Mouse (Mus musculus) cerebellum, postnatal 36 days (tissue): ENCODE results near the gene Nubpl.

Source experiments
- DNase-seq, 2 experiments: peaks; one replicate each; pipeline ENCODE4 v3.0.0; 2021 to 2022; ENCODE audit warnings: mixed read lengths in 2 of 2

Gene Nubpl

DNA sequence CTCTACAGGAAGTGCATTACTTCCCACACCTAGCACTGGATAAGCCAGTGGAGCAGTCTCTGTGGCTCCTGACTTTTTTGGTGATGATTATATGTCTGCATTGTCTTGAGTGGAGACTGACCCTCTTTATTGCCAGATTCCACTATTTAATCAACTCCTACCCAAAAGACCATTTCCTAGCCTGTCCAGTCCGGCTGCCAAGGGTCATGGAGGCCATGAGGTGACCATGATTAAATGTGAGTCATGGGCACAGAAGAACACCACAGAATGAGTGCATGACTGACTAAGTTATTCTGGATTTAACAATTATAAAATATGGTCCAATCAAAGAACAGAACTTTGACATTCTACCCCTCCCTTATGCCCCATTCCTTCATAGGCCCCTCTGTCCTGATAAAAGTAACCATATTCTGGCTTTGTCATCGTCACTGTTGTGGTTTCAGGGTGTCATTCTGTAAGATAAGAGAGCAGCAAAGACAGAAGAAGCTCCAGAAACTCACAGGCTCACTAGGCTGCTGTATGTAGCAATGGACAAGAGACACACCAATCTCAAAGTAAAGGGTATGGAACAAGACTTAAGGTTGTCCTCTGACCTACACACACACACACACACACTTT is 240.7 kb downstream of the Nubpl start:
- DNase-seq = no peak

DNA sequence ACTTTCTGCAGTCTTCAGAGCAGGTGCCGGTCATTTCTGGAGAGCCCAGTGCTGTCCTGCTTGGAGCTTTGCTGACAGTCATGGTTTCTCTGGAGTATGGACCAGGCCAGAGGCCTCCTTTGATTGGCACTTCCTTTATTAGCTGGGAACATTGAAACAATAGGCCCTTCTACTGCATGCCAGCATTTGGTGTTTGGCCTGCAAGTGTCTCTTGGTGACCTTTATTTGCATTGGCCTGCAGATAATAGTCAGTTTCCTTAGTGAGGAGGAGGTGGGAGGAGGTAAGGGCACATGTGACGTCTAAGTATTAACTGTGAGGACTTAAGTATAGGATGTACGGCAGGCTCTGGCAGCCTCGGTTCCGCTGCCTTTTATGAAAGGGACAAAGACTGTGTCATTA is 249.1 kb downstream of the Nubpl start:
- no peak for DNase-seq

DNA sequence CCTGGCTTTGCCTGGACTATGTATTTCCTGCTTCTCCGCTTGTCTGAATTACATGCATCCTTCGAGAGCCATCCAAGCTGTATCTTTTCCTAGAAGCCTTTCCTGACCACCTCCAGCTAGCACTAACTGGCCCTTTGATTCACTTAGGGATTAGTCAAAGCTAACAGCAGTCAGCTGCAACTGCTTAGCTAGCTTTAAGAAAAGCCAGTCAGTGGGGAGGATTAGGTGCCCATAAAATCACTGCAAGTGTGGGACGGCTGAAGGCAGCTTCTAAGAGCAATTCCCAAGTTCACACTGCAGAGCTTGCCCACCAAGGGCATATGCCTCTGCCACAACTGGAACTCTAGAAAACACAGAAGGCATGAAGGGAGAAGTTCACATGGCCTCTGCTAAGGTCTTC is 252.7 kb downstream of the Nubpl start:
- no peak for DNase-seq

DNA sequence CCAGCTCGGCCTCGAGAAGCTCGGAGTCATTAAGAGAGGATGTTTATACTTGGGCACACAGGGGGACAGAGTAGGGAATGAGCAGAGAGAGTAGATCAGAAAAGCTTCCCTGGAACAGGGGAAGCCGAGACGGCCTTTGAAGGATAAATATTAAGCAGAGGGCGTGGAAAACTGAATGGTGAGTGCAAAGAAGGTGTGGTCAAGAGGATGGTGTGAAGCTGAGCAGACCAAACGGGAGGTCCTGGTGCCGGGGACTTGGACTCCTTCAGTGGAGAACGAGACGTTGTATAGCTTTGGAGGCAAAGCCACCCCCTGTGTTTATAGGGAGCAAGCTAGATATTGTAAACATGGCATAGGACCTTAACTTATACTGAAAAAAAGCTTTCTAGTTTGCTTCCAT is 261.9 kb downstream of the Nubpl start:
- no peak for DNase-seq

DNA sequence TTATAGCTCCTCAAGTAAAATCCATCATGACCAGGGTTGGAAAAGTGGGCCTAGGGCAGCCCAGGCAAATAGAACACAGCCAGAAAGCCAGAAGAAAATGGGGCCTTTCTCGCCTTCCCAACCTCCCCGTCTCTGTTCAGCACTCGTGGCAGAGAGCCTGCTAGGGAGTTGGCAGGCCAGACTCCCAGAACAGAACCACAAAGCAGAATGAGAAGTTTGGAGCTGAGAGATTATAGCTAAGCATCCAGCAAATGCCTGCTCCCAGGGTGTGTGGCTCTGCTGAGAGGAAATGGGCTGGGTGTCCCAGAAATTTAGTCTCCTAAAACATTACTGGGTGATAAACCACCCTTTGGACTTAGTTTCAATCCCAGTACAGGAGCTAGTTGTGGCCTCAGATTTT is 262.6 kb downstream of the Nubpl start:
- DNase-seq = no peak

DNA sequence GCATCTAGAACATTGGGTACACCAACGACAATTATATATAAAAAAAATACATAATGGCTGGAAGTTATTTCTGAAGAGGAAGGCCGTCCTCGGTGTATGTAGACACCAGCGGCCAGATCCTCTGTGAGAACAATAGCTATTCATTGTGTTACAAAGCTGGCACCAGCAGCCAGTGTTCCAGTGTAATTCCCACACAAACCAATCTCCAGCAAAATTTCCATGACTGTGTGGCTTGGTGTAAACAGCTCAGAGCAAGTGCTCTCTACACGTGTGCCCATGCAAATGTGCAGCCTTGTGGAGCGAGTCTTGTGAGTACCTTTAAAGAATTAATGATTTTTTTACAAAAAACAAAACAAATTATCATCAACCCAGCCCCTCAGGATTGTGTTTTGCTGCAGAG is 263.7 kb downstream of the Nubpl start:
- no peak for DNase-seq
